Mouse (Mus musculus) common myeloid progenitor, adult 5-6 weeks (primary cell): ENCODE results near the gene Gm29276. TPM values are rescaled to one million over a fixed set of nuclear protein-coding genes. Genes with fewer than 3 reads are reported as not detected.
"Not testable (repeated sequence)": the region's sequence is repeated elsewhere in the genome, so short reads cannot be mapped to it uniquely, and the experiment has no call there.

ENCODE experiments used
- ATAC-seq: replicated peaks from 2 replicates; pipeline ENCODE4 v1.8.0; 2016; ENCODE audit warnings: low read depth, mild to moderate bottlenecking, moderate TSS enrichment, inconsistent platforms; ENCODE audit not compliant: poor library complexity, severe bottlenecking
- total RNA-seq: library from RNA; stranded (forward); fragments of 200-1000, 187-1606 nt; gene quantifications from 2 replicates; pipeline ENCODE4 v1.2.3, GENCODE M21; 2017

Gene Gm29276
- total RNA-seq, result not detected in 2 replicates

DNA sequence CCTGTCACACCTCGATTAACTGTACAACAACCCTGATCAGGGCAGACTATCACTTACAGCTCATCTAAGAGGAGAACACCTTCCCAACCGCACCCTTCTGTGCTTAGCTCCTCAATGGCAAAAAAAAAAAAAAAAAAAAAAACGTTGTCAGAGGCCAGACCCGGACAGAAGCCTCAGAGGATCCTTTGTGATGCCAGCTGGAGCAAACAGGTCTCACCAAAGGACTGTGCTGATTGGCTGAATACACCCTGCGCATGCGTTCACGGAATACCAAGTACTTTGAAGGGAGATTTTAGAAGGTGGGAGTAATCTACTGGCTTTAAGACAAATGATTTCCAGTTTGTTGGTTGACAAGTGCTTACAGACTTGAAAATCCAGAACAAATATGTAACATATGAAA lies at the start of gene Gm29276:
Gm29276 (minus strand) TSS at position 101 of the 400 bp plus-strand sequence.
- not testable (repeated sequence) for ATAC-seq
